ENCODE assay signal across 7 mouse cellular contexts in genomic region chr16:32644801-32645170, GRCm38 (mm10). TPM values are rescaled to one million over a fixed set of nuclear protein-coding genes. Genes with fewer than 3 reads are reported as not detected.
A peak's percentile ranks its signal among the peaks of the same experiment; 100 is the strongest.
DNase-seq lines count a peak whose midpoint lies in the region; ATAC-seq lines count a peak whose summit lies in the region.

No protein-coding gene starts in this region.

- DNase-seq in neural tube, embryonic 11.5 days (ENCODE audit: low spot score), result no peak
- no peak for DNase-seq in neural tube, embryonic 10.5 days (ENCODE audit: extremely low spot score, low spot score)
- peak; percentile 33 for DNase-seq in embryonic facial prominence, embryonic 11.5 days (ENCODE audit: low spot score)
- no peak for DNase-seq in embryo, embryonic 10.5 days (ENCODE audit: low spot score)
- no peak for DNase-seq in right cerebral cortex, adult 18-20 months

- H3K4me3 ChIP-seq in neural tube, embryonic 11.5 days (ENCODE audit: low read depth, low read length), result peak overlapping the region; percentile 91
- peak overlapping the region; percentile 89 for H3K4me3 ChIP-seq in embryonic facial prominence, embryonic 11.5 days (ENCODE audit: low read depth, low read length)
- peak overlapping the region; percentile 92 for H3K4me3 ChIP-seq in neural tube, embryonic 12.5 days

- WGBS in neural tube, embryonic 11.5 days, result 15% methylated on average over 12 of the region's 12 CpGs
- WGBS in embryonic facial prominence, embryonic 11.5 days, result 12% methylated on average over 12 of the region's 12 CpGs
- WGBS in neural tube, embryonic 12.5 days, result 17% methylated on average over 12 of the region's 12 CpGs

- H3K4me1 ChIP-seq in neural tube, embryonic 11.5 days (ENCODE audit: control insufficient read depth, insufficient read depth, low read length), result peaks cover 16% of the 10 kb centered on the region
- peaks cover 10% of the 10 kb centered on the region for H3K4me1 ChIP-seq in embryonic facial prominence, embryonic 11.5 days (ENCODE audit: control insufficient read depth, insufficient read depth, low read length)
- peaks cover 22% of the 10 kb centered on the region for H3K4me1 ChIP-seq in neural tube, embryonic 12.5 days

- H3K9me3 ChIP-seq in neural tube, embryonic 11.5 days (ENCODE audit: control insufficient read depth, low read length), result no peaks in the 10 kb centered on the region
- H3K9me3 ChIP-seq in embryonic facial prominence, embryonic 11.5 days (replicated peaks; ENCODE audit: control insufficient read depth, low read length), result no peaks in the 10 kb centered on the region
- no peaks in the 10 kb centered on the region for H3K9me3 ChIP-seq in neural tube, embryonic 12.5 days

- H3K27ac ChIP-seq in neural tube, embryonic 11.5 days (ENCODE audit: low read depth, low read length), result peak overlapping the region; percentile 65; the same call in 1 of the 2 replicates
- H3K27ac ChIP-seq in embryonic facial prominence, embryonic 11.5 days (replicated peaks; ENCODE audit: low read depth, low read length), result no peak overlapping the region; the same call in 1 of the 2 replicates
- 0 out of 2 replicates have a peak overlapping the region, but pooled peaks have one; percentile 66 for H3K27ac ChIP-seq in neural tube, embryonic 12.5 days

- no peak for ATAC-seq in neural tube, embryonic 11.5 days (ENCODE audit: insufficient read depth, low FRiP score, low TSS enrichment)
- no peak for ATAC-seq in embryonic facial prominence, embryonic 11.5 days (replicated peaks; ENCODE audit: insufficient number of reproducible peaks, low FRiP score, low TSS enrichment, low read depth)
- peak; percentile 8 for ATAC-seq in inflammation-experienced regulatory T-cells, adult 6 months
- no peak; the same call in 1 of the 2 replicates for ATAC-seq in neural tube, embryonic 12.5 days (ENCODE audit: low FRiP score, low read depth)

- no peaks in the 10 kb centered on the region for H3K27me3 ChIP-seq in neural tube, embryonic 11.5 days (ENCODE audit: control insufficient read depth, insufficient read depth, low read length)
- no peaks in the 10 kb centered on the region for H3K27me3 ChIP-seq in embryonic facial prominence, embryonic 11.5 days (ENCODE audit: control insufficient read depth, insufficient read depth, low read length)
- H3K27me3 ChIP-seq in neural tube, embryonic 12.5 days (replicated peaks), result no peaks in the 10 kb centered on the region

- H3K36me3 ChIP-seq in neural tube, embryonic 11.5 days (ENCODE audit: control insufficient read depth, insufficient read depth, low read length), result no peaks in the 10 kb centered on the region
- H3K36me3 ChIP-seq in embryonic facial prominence, embryonic 11.5 days (replicated peaks; ENCODE audit: control insufficient read depth, insufficient read depth, low read depth, low read length), result no peaks in the 10 kb centered on the region
- H3K36me3 ChIP-seq in neural tube, embryonic 12.5 days, result no peaks in the 10 kb centered on the region

- peak overlapping the region; percentile 85 for H3K9ac ChIP-seq in neural tube, embryonic 11.5 days (ENCODE audit: low read length)
- H3K9ac ChIP-seq in embryonic facial prominence, embryonic 11.5 days (replicated peaks; ENCODE audit: low read length), result peak overlapping the region; percentile 92
- H3K9ac ChIP-seq in neural tube, embryonic 12.5 days, result peak overlapping the region; percentile 93

- H3K4me2 ChIP-seq in neural tube, embryonic 11.5 days (ENCODE audit: low read depth), result peak overlapping the region; percentile 87
- peak overlapping the region; percentile 87 for H3K4me2 ChIP-seq in embryonic facial prominence, embryonic 11.5 days (ENCODE audit: low read depth, low read length)
- H3K4me2 ChIP-seq in neural tube, embryonic 12.5 days (replicated peaks), result peak overlapping the region; percentile 92

RNA-seq across cellular contexts. Expression of gene Tnk2, which starts 1.1 kb away (rescaled TPM):
- polyA plus RNA-seq in neural tube, embryonic 11.5 days (2014; fragmentation: Nextera tagmentation; extraction: Ambion mirVana), result 7.0 and 8.6 TPM in 2 replicates
- polyA plus RNA-seq in embryonic facial prominence, embryonic 11.5 days (2014; fragmentation: Nextera tagmentation; extraction: Ambion mirVana), result 5.3 and 5.8 TPM in 2 replicates
- 10 to 100 TPM in 1 of 3 experiments, 1 to 10 TPM in 2; 7.2 to 10.1 (median 8.6) TPM for polyA plus RNA-seq in inflammation-experienced regulatory T-cells, adult 6 months (2017; shearing (Covaris generic))
- polyA plus RNA-seq in neural tube, embryonic 12.5 days (2016; fragmentation: Nextera tagmentation; extraction: Ambion mirVana), result 12.5 and 12.9 TPM in 2 replicates

RNA-seq across cellular contexts. Expression of gene Tfrc, which starts 36.1 kb away (rescaled TPM):
- polyA plus RNA-seq in neural tube, embryonic 11.5 days (2014; fragmentation: Nextera tagmentation; extraction: Ambion mirVana), result 66.9 and 67.9 TPM in 2 replicates
- polyA plus RNA-seq in embryonic facial prominence, embryonic 11.5 days (2014; fragmentation: Nextera tagmentation; extraction: Ambion mirVana), result 57.9 and 63.2 TPM in 2 replicates
- 10 to 100 TPM; 15.9 to 22.7 (median 17.9) TPM for polyA plus RNA-seq in inflammation-experienced regulatory T-cells, adult 6 months (2017; shearing (Covaris generic))
- 48.6 and 48.8 TPM in 2 replicates for polyA plus RNA-seq in neural tube, embryonic 12.5 days (2016; fragmentation: Nextera tagmentation; extraction: Ambion mirVana)
